Mouse (Mus musculus): ENCODE results near the gene Abca14.
"Not testable (repeated sequence)": the region's sequence is repeated elsewhere in the genome, so short reads cannot be mapped to it uniquely, and the experiment has no call there.

The Abca14 gene

DNA sequence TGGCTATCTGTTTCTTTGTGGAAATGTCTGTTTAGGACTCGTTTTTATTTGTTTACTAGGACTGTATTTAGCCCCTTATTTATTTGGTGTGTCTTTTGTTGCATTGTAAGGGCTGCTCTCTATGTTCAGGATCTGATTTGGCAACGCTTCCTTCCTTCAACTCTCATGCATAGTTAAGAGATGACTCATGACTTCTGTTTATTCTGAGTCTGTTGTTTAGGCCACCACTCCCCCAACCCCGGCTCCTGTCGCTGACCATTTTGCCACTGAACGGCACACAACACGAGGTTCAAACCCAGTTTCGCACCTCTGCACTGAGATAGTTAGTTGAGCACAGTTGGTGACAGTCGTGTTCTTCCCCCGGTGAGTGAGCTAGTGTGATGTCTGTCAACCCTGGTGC, 2.2 kb downstream of the Abca14 start:
- no peak for DNase-seq

DNA sequence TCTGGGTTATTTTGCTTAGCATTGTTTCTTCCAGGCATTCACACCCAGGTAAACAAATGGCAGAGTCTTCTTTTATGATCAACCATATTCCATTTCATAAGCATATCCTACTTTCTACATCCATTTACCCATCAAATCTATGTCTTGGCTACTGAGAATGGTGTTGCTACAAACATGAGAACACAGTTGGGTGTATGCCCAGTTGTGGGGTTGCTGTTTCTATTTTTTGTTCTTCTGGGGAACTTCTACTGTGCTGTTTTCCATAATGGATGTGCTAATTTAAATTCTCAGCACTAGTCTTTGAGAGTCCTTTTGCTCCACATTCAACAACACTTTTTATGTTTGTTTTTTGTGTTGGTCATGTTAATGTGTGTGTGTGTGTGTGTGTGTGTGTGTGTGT, 24.8 kb downstream of the Abca14 start:
- DNase-seq = no peak

DNA sequence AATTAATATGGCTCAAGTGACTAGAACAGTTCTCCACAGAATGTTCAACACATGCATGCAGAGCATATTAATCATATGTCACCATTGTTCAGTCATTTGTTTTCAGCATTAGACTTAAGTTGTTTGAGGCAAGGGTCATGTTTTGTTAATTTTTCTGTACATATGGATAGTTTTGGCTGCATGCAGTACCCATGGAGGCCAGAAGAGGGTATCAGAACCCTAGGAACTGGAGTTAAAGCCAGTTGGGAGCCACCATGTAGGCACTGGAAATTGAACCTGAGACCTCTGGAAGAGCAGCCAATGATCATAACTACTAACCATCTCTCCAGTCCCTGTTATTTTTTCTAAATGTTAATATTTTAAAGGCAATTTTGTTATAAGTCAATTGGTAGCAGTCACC, 37.3 kb downstream of the Abca14 start:
- no peak for DNase-seq

DNA sequence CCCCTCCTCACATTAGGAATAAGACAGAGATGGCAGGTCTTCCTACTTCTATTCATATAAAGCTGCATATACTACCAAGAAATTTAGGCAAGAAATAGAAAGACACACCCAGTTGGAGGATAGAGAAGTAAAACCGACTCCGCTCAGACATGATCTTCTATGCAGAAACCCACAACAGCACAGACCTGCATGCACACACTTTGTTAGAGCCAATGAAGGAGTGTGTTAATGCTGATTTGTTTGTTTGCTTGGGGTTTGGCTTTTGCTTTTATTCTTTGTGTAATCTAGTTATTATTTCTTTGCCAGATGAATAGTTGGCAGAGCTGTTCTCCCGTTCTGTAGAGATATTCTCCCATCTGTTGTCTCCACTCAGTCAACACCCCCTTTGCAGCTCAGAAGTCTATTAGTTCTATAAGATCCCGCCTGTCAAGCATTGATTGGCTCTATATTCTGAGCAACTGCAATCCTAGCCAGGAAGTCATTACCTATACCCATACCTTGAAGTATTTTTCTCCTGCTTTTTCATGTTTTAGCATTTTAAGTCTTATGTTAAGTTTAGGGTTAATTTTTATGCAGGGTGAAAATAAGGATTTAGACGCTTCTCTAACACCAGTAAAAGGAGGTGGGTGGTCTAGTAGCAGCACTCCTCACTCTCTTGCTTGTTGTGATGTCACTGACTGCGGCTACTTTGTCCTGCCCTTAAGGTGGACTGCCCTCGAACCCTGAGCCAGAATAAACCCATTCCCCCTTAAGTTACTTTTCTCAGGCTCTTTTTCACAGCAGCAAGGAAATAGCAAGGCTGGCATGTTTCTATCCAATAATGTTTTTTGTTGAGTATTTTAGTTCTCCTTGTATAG, 67.6 kb downstream of the Abca14 start:
- DNase-seq = no peak

DNA sequence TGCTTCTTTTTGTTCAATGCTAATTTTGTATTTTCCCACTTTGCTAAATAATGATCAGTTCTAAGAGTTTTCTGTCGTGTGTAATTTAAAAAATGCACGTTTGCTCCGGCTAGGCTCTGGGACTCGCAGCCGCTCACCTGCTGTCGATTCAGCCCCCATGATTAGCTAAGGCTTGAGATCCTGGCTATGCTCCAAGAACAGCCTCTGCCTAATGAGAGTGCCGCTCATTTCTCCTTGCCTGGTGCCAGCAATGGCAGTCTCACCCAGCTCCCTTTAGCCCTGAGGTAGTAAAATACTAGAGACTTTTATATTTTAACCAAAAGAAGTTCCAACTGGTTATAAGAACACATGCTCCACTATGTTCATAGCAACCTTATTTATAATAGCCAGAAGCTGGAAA, 68.3 kb downstream of the Abca14 start:
- DNase-seq = peak; percentile 35 to 49

DNA sequence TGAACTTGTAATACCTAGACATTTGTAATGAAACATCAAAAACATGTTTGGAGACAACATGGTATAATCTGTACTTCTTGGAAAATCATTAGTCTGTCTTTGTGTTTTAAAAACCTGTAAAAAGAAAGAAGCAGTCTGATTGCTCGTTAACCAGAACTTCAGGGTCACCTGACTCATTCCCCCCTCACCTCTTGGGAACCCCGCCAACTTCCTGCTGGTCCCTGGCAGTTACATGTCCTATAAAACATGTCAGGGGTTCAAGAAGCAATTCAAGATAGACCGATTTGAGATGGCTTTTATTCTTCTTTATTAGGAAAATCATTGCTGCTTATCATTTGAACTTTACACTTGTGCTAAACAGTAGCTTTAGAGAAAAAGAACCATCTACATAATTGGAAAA, 81.5 kb downstream of the Abca14 start:
- DNase-seq = no peak

DNA sequence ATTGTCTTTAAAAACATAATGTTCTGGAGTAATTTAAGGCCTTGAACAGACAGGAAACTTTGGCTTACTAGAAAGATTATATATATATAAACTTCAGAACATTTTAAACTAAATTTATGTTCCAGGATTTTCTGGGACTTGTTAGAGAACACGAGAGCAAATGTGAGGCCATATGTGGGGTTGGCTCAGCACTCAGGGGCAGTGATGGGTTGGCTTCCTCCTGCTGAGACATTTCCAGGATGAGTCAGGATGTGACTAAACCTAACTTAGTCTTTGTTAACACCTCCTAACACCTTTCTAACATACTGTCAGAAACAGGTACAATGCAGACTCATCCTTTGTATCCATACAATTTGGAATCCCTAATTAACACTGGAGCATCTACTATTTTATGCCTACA, 112.3 kb downstream of the Abca14 start:
- DNase-seq = peak; percentile 48 to 58

DNA sequence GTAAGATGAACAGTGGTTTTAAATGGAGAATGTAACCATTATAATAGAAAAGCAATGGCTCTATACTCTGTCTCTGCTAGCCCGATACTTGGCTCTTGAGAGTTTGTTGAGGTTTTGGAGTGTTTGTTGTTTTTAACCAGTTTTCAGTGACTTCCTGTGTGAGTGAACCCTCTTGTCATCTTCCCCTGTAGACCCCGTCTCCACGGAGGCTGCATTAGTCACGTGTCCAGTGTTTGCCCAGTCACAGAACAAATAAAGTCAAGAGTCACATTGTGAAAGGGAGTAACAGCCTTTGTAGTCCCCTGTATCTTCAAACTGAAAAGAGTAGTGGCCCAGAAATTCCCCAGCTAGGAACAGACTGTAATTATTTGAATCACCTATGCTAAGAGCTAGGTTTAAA, 119.2 kb downstream of the Abca14 start:
- no peak for DNase-seq

DNA sequence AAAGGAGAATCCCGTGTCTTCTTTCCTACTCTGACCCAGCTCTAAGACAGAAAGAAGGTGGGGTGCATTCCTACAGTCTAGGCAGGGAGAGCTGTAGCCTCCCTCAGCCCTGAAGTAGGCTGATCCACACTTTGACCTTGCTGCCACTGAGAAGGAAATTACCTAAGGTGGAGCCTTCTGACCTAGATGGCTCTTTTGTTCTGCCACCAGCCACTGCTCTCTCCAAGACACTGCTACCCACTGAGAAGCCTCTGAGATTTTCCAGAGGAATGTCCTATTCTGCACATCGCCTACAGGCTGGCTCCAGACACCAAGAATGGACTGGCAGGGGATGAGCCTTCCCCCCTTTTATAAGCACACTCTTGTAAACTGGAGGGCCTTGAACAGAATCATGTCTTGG, 122.2 kb downstream of the Abca14 start:
- not testable (repeated sequence) for DNase-seq

DNA sequence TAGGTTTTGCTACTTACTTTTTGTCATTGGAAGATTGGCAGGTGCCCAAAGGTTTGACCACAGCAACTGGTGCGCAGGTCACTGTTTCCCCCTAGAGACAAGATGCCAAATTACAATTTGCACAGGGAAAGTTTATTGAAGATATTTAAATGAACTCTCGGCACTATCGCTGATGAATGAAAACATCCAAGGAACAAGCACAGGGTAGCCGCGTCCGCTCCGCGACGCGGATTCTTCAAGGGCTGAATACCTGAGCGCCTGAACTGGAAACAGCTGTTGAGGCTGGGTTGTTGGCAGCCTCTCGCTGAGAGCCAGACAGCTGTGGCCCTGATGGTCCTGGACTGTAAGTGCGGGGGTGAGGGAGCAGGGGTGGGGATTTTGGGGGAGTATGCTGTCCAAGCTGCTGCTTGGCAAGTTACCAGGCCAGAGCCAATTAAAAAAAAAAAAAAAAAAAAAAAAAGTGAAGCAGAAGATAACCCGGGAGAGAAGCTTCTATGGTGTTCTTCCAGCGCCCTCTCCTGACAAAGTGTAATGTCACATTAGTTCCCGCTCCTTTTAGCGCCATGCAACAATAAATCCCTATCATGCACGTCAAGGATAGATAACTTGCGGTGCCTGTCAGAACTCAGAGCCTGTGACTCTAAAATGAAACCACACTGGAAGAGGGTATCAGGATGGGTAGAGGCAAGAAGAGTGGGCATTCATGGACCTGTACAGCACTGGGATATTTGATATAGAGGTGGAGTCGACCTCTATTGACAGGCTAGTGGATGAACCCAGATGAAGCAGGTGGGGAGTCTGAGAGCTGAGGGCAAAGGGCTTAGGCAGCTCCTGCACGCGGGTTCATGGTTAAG, 123.7 kb downstream of the Abca14 start:
- peak; percentile 33 to 55 for DNase-seq

DNA sequence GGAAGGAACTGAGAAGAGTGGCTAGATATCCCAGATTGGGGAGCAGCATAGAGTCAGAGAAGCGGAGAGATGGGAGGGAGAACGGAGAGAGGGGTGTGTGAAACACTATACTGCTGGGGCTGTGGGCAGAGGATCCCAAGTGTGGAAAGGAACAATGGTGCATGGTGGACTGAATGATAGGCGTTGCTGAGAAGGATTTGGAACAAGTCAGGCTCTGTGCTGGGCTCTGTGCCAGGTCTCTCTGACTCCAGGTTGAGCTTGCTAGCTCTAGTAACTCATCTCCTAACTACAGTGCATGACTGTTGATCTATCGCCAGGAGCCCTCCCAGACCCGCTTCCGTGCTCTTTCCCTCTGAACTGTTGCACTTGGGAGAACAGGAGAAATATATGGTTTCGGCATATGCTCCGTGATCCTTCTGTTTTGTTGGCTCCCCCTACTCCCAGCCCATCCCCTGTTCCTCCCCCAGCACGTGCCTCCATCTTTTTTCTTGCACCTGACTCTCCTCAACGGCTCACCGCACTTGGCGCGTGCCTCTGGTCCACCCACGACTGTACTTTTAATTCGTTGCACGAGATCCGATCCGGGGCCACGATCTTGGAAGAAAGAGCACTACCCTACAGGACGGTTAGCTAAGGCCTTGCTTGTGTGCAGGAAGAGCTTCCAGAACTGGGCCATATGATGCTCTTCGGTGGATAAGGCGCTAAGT, 124.5 kb downstream of the Abca14 start, which contains the start of gene Abca15:
Abca15 (plus strand) TSS at position 584 of the 707 bp plus-strand sequence.
- DNase-seq = peak; percentile 54 to 56

DNA sequence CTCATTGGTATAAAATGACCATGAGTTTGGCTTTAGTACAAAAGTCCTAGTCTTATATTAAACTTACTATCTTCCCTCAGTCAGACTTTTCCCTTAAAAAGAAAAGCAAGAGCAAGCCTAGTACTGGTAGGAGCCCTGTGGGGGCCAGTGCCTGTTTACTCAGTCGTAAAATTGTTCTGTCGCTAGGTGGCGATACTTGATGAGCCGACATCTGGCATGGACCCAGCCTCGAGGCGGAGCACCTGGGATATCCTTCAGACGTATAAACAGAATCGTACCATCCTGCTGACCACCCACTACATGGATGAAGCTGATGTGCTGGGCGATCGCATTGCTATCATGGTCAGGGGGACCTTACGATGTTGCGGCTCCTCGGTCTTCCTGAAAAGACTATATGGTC, 157.4 kb downstream of the Abca14 start:
- peak in 1 of 2 experiments; percentile 2 for DNase-seq
